Mouse (Mus musculus) brain, embryonic 14.5 days (tissue): ENCODE results near the gene Spata20.

Experiments
- CTCF ChIP-seq: fragments of 200-500 bp; IDR thresholded peaks from 2 replicates; pipeline ENCODE4 v1.5.1; 2012; ENCODE audit warnings: inconsistent platforms, mild to moderate bottlenecking, moderate library complexity, borderline replicate concordance; ENCODE audit not compliant: insufficient read depth, insufficient read length; ENCODE audit errors: extremely low read depth
- POLR2A ChIP-seq: fragments of 200-500 bp; IDR thresholded peaks from 2 replicates; pipeline ENCODE4 v1.6.1; 2012; ENCODE audit warnings: mild to moderate bottlenecking, inconsistent platforms, borderline replicate concordance; ENCODE audit not compliant: poor library complexity, insufficient read depth, insufficient read length, severe bottlenecking; ENCODE audit errors: extremely low read depth

- TF ChIP-seq CTCF (no peak), POLR2A (no peak)
Measured at GRCm38 (mm10) chr11:94444829-94445228, 41.1 kb downstream of the Spata20 start.
